Mouse (Mus musculus) frontal cortex, postnatal 36 days (tissue): ENCODE measurements around the gene Sarm1.
"Not testable (repeated sequence)": the region's sequence is repeated elsewhere in the genome, so short reads cannot be mapped to it uniquely, and the experiment has no call there.

Source experiments
- DNase-seq, 2 experiments: peaks; one replicate each; pipeline ENCODE4 v3.0.0; 2022; ENCODE audit warnings: low spot score in 2 of 2

Gene Sarm1

DNA sequence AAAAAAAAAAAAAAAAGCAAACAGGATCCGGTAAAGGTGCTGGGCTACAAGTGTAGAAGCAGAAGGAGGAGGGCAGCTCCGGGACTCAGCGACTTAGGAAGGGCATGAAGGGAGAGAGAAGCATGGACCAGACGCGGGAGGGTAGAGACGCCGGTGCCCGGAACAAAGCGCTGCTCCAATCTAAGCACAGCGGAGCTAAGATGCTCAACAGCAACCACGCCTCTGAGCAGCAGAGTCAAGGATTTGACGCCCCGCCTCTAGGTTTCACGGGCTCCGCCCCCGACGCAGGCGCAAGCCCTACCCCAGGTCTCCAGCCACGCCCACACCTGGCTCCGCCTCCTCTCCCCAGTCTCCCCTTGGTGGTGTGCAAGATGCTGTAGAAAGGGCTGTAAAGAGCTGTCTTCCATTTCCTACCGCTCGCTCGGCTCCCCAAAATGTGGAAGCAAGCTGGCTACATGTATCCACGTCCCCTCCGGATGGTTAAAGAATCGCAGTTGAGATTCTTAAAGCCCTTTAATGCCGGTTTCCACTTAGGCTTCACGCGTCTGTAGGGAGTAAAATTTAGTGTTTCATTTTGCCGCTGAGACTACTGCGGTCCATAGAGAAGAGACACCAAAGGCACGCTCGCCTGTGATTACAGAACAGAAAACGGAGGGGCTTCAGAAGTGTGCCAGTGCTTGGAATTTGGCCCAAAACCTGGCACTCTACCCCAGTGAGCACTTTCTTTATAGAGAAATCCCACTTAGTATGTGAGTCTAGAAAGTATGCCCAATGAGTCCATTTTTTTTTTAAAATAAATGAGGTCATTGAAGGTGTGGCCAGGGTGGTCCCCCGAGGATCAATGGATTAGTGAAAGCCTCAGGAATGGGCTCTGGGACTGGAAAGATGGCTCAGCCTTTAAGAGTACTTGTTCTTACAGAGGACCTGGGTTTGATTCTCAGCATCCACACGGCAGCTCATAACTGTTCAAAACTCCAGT, at the start of gene Sarm1:
Gene Sarm1, minus strand, starts transcription at position 211 of the 979 bp plus-strand sequence.
- DNase-seq = peak; percentile 96

DNA sequence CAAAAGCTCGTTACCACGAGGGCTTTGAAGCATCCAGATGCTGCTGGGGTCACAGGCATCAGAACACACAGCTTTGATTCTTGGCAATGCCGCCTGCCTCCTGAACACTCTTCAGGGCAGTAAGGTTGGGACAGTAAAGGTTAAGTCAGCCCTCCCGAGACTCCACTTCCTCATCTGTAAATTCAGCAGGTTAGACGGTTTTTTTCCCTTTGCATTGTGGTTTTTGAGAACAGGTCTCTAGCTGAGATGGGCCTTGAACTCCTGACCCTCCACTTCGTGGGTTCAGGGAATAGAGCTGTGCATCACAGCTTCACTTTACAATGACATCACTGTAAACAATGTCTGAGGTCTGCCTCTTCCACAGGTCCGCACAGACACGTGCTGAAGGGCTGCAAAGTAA, 47.6 kb upstream of the Sarm1 start:
- DNase-seq = no peak

DNA sequence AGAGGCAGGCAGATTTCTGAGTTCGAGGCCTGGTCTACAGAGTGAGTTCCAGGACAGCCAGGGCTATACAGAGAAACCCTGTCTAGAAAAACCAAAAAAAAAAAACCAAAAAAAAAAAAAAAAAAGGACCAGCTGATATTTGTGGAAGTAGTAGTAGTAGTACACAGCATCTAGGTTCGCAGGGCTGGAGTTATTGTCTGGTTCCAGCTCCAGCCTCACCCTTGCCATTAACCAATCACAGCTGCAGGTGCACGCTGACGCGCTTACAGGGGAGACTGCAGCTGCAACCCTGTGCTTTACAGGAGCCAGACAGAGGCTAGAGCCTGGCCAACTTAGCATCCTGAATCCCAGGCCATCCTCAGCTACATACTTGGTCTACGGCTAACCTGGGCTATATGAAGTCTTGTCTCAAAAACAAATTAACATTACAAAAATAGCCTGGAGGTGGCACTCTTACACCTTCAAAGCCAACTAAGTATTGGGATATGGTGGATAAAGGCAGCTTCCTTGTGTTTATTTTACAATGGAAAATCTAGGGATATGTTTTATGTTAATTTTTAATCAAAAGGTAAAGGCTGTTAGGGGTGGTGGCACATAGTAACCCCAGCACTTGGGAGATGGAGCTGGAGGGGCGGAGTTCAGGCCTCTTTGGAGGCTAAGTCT, 47.0 kb upstream of the Sarm1 start:
- DNase-seq = no peak

DNA sequence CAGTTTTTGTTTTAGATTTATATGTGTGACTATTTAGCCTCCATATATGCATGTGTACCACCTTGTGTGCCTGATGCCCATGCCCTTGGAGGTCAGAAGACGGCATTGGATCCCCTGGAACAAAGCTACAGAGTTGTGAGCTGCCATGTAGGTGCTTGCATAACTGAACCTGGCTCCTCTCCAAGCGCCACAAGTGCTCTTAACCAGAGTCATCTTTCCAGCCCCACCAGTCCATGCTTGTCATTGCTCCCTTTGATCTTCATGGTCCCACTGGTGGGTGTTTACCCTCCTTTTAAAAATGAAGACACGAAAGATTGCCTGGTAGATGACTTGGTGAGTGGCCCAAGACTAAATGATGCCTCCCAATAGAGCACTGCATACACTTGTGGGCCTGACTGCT, 42.8 kb upstream of the Sarm1 start:
- no peak for DNase-seq

DNA sequence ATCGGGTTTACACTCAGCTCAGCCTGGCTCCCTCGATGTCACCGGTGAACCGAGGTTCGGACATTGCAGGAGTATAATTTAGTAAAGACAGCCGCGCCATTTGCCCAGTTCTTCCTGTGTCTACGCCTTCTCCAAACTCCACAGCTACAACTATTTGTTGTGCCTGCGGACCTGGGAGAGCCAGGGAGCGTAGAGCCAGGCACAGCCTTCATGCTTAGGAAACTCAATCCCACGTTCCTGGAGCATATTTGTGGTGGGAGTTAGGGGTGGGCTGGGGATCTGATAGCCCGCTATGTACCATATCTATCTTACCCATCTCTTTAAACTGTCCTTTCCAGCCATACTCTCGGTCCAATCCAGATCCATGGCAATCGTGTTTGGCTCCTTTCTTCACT, 39.1 kb upstream of the Sarm1 start:
- DNase-seq = no peak

DNA sequence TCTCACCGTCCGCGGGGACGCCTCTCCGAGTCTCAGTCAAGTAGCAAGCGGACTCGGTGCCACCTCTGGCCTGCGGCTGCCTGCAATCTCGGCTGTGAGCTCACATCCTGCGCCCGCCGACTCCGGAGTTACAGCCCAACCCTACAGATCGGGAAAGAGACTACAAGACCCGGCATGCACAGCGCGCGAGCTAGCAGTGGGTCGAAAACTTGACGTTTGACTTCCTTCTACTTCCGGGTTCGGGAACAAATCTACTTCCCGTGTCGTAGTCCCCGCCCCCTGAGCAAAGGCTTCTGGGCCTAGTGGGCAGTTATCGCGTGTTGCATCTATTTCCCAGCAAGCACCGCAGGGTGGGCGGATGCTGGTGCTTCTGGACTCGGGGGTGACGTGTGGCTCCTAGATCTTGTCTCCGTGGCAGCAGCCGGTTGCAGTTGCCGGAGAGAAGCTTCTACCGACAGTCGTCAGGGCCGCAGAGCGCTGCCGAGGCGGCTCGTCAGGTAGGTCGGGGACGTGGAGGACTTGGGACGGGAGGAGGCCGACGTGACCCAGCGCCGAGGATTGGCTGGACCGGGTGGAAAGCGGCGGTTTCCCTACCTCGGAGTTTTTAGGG, 38.6 kb upstream of the Sarm1 start, which contains the start of the genes Tnfaip1 and Ift20:
Gene Tnfaip1, minus strand, starts transcription at position 253 of the 610 bp plus-strand sequence.
Gene Ift20, plus strand, starts transcription at position 282 of the 610 bp plus-strand sequence.
- peak; percentile 97 to 98 for DNase-seq

DNA sequence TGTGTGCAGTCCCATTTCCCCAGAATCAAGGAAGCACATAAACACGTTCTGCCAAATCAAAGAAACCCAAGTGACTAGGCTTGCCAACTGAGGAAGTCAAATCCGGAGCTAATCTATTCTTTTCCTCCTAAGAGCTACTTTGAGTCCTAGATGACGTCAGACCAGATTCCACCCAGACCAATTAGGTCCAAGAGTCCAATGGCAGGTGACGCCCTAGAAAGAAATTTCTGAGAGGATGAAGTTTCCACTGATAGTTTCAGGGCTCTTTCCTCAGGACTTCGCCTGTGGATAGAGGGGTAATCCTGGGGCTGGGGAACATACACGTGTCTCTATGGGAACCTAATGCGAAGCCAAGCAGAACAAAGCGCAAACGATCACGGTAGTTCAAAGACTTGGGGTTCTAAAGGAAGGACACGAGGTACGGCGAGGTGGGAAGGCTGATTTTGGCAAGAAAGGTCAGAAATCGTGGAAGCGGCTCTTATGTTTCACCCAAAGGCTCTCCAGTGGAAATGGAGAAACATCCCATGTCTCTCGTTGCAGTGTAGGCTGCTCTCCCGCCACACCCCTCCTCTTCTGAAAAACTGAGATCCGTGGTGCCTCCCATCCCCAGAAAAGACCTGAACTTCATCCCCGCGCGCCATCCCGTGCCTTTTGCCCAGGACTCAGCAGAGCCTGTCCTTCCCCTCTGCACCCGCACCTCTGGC, 38.0 kb upstream of the Sarm1 start:
- no peak for DNase-seq

DNA sequence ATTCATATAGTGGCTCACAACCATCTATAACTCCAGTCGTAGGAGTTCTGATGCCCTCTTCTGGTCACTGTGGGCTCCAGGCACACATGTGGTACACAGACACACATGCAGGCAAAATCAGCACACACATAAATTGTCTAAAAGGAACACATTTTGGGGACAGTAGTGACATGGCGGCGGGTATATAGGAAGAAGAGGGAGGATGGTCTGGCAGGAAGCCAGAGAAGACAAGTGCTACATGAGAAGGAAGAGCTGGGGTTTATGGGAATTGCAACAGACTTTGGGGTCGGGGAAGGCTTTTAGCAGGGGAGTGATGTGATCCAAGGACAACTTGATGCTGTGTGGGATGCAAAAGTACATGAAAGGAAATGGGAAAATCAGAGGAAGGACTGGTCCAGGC, 37.0 kb upstream of the Sarm1 start:
- DNase-seq = no peak

DNA sequence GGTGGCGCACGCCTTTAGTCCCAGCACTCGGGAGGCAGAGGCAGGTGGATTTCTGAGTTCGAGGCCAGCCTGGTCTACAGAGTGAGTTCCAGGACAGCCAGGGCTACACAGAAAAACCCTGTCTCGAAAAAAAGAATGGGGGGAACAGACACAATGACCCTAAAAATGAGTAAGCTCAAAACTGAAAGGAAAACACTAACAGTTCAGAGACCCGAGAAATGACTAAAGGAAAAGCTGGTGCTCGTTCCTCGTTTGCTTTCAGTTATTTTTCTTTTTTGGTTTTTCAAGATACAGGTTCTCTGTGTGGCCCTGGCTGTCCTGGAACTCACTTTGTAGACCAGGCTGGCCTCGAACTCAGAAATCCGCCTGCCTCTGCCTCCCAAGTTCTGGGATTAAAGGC, 34.0 kb upstream of the Sarm1 start:
- not testable (repeated sequence) for DNase-seq

DNA sequence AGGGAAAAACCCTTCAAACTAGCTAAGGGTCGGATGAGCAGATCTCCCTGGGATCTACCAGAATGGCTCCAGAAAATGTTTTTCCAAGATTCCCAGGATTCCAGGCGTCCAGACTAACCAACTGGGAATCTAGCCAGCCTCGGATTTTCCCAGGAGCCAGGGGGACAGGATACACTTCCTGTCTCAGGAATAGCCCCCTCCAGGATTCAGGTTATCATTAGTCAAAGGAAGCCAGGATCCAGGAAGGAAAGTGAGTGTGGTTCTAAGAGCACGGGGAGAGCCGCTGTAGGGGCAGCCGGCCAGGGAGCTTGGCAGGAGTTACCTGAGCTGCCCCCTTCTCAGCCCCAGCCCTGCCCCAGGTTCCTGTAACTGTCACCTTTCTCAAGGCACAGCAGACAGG, 33.5 kb upstream of the Sarm1 start:
- DNase-seq = no peak

DNA sequence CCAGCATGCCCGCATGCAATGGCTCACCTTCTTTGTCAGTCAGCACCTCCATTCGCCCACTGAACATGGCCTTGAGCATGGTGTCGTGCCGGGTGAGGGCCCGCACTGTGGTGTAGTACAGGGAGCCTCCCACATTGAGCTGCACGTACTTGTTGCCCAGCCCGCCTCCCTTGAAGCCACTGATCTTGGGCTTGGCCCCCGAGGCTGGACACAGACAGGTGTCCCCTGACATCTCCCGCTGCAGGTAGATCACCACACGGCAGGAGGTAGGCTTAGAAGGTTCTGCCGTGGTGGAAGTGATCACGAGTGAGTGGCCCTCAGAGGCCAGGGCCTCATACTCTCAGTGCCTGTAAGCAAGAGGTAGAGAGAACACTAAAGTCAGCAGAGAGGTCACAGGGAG, 32.4 kb upstream of the Sarm1 start:
- no peak for DNase-seq

DNA sequence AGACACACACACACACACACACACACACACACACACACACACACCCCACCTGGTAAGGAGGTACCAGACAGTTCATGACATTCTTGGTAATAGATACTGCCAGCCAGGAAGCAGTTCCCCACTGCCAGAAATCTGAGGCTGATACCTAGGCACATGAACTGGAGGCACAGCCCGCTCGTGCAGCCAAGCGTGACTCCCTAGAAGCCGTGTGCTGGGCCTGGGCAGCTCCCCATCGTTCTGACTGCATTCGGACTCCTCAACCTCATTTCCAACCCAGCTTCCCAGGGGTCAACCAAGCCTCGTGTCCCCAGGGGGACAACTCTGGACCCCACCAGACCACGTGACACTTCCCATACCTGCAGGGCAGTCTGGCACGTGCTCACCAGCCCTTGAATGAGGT, 31.2 kb upstream of the Sarm1 start:
- DNase-seq = no peak

DNA sequence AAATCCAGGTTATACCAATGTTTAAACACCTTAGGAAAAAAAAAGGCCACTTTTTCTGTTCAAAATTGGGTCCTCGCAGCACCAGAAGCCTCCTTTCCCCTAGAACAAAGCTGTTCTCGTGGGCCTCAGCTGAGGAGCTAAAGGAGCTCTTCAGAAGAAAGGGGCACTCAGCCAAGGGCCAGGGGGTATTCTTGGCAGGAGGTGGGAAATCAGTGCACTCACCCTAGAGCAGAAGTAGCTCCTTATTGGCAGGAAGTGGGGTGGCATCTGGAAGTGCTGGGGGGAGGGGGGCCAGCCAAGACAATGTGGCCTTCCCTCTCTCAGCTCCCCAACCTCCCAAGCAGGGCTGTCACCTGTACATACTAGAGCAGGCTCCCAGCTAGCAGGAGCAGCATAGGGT, 27.3 kb upstream of the Sarm1 start:
- DNase-seq = no peak

DNA sequence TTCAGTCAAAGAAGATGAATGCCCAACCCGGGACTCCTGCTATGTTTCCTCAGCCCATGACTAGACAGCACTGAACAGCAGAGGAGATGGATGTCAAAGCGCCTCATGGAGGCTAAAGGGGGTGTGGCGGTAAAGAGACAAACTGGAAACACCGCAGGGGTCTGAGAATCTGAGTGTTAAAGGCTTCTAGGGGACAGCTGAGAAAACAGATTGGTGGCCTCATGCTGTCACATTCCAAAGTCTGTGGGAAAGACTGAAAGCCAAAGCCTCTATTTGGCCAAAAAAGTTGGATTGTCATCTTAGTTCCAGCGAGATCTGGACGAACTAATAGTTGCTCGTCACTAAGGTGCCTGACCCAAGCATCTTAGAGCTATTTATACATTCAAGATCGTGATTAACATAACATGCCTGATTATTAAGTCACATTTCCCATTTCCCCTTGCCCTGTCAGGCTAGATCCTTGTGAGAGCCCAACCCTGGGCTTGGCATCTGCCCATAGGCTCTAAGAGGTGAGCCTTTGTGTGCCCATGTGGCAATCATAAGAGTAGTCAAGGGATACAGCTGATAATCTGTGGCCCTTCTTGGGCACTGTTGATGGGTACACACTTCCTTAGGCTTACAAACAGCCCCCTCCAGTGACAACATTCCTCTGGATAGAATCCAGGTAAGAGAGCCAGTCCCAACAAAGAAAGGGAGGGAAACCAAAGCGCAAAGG, 25.8 kb upstream of the Sarm1 start:
- no peak for DNase-seq

DNA sequence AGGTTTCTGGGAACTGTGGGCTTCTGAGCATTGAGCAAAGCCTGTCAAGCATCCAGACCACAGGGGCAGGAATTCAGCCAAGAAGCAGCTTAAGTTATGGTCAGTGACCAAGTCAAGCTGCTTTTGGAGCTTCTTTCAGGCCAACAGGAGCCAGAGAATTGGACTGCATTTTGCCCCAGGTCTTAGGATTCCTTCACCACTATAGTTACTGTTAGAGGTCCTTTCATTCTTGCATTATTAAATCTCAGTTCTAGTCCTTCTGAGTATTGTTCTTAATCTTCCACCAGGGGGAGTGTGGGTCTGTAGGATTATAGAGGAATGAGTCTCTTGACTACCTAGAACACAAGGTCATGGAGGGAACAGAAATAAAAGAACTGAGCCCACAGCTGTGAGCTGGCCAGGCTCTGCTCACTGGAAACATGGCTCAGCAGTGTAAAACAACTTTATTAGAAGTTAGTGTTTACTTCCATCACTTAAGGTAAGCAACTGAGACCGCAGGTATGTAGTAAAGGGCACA, 25.0 kb upstream of the Sarm1 start:
- DNase-seq = no peak

DNA sequence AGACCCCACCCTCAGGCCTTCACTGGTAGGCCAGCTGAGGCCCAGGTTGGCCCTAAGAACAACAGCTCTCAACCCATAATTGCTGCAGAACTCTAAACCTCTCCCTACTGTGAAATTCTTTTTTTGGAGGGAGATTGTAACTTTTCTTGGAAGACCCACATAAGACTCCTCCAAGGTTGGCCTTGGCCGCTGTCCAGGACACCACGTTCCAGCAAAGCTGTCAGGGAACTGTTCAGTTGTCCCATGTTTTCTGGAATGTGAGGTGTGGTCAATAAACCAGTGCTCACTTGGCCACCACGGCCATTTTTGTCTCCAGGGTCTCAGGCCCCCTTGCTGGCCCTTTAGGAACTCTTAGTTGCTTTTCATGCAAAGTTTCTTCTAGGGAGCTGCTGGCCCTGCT, 24.3 kb upstream of the Sarm1 start:
- no peak for DNase-seq

DNA sequence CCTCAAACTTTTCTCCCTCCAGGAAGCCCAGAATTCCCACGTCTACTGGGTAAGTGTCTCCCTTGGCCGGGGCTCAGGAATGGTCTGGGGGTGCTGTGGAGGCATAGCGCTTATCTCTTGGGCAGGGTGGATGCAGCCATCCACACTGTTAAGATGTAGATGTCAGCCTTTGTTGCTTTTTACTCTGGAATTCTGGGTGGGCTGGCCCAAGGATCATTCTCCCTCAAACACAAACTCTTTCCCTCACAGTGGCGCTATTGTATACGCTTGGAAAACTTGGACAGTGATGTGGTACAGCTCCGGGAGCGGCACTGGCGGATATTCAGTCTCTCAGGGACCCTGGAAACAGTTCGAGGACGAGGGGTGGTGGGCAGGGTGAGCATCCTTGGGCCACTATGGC, 21.4 kb upstream of the Sarm1 start:
- no peak for DNase-seq

DNA sequence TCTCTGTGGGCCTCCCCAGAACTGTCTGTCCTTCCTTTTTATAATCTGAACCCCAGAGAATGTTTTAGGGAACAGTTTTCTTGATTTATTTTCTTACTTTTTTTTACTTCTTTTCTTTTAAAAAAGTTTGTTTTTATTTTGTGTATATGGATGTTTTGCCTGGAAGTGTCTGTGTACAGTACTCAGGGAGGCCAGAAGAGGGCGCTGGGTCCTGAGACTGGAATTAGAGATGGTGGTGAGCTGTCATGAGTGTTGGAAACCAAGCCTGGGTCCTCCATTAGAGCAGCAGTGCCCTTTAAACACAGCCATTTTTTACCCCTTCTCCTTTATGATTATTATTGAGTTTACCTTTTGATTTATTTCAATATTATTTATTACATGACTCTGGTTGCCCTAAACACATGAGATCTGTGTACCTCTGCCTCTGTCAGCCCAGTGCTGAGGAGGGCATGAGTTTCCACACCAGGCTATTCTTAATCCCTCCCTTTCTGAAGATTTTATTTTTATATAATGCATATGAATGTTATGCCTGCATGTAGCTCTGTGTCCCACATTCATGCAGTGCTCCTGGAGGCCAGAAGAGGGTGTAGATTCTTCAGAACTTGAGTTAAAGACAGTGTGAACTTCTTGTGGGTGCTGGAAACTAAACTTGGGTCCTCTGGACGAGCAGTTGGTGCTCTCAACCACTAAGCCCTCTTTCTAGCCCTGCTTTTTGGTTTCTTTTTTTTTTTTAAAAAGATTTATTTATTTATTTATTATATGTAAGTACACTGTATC, 18.2 kb upstream of the Sarm1 start:
- no peak for DNase-seq

DNA sequence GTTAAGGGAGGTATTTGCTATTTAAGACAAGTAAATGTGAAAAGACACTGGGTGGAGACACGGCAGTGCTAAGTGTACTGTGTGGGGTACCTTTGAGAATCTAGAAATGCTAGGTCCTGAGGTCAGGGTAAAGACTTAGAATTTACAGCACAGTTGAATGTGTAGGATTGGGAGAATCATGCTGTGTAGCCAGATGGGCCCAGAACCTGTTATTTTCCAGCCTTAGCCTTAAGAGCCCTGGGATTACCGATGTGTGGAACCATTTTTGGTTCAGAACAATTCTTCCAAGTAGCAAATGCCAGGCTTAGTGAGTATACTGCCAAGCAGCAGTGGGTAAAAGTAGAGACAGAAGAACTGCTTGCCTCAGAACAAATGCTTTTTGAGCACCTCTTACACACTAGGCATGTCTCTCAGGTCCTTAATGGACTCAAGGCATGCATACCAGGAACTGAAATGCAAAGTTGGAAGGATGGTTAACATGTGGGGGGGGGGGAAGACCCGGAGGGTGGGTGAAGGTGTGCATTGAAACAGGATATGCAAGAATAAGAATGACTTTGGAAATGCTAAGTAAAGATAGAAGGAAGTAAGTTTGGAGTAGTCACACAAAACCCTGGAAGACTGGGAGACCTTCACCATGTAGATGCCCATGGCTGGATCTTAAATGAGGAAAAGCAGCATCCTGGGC, 15.7 kb upstream of the Sarm1 start:
- DNase-seq = no peak
